Mouse (Mus musculus): ENCODE data around the gene Ttll5. TPM values are rescaled to one million over a fixed set of nuclear protein-coding genes. Genes with fewer than 3 reads are reported as not detected.

The Ttll5 gene
- total RNA-seq, 2 experiments from 2014 or later: 5.4 to 8.5 TPM

- no peak overlapping the region for H3K4me3 ChIP-seq
- TF ChIP-seq CTCF (IDR thresholded peaks at IDR 0.05): no peak
- H3K27ac ChIP-seq: no peak overlapping the region
- intact Hi-C loops (cut with DNase I): loop anchor here (5.0 kb wide), 1 partner anchor 38 kb away; no protein-coding TSS in a partner anchor
- no peak for DNase-seq
These were observed 140.0 kb downstream of the Ttll5 start for GRCm38 (mm10) chr12:85964436-85964835.

- TF ChIP-seq CTCF (IDR thresholded peaks at IDR 0.05): no peak
- H3K4me3 ChIP-seq: no peak overlapping the region
- DNase-seq: no peak
- intact Hi-C loops (cut with DNase I): no loop called here
- H3K27ac ChIP-seq: no peak overlapping the region
These were observed 143.4 kb downstream of the Ttll5 start for GRCm38 (mm10) chr12:85967812-85968211.

GRCm38 (mm10) chr12:85968409-85968808 lies 143.9 kb downstream of the Ttll5 start:
- Histone ChIP-seq H3K27ac (no peak overlapping the region), H3K4me3 (no peak overlapping the region)
- intact Hi-C loops (cut with DNase I): no loop called here
- no peak for DNase-seq
- TF ChIP-seq CTCF (IDR thresholded peaks at IDR 0.05): no peak

- peak; percentile 45 for DNase-seq
- Histone ChIP-seq H3K27ac (no peak overlapping the region), H3K4me3 (no peak overlapping the region)
- no peak for TF ChIP-seq CTCF (IDR thresholded peaks at IDR 0.05)
- intact Hi-C loops (cut with DNase I): no loop called here
These were observed 145.1 kb downstream of the Ttll5 start for GRCm38 (mm10) chr12:85969571-85969970.

- DNase-seq: peak; percentile 81
- no peak for TF ChIP-seq CTCF (IDR thresholded peaks at IDR 0.05)
- Histone ChIP-seq H3K27ac (peak overlapping the region; percentile 28), H3K4me3 (no peak overlapping the region)
- intact Hi-C loops (cut with DNase I): loop anchor here (5.0 kb wide), 1 partner anchor 57 kb away; no protein-coding TSS in a partner anchor
These were observed 145.7 kb downstream of the Ttll5 start for GRCm38 (mm10) chr12:85970191-85970590.

GRCm38 (mm10) chr12:85970803-85971202 lies 146.3 kb downstream of the Ttll5 start:
- no peak for DNase-seq
- no peak for TF ChIP-seq CTCF (IDR thresholded peaks at IDR 0.05)
- intact Hi-C loops (cut with DNase I): loop anchor here (5.0 kb wide), 1 partner anchor 56 kb away; no protein-coding TSS in a partner anchor
- Histone ChIP-seq H3K27ac (peak overlapping the region; percentile 28), H3K4me3 (no peak overlapping the region)

GRCm38 (mm10) chr12:85971655-85972054 lies 147.2 kb downstream of the Ttll5 start:
- Histone ChIP-seq H3K4me3 (no peak overlapping the region), H3K27ac (no peak overlapping the region)
- intact Hi-C loops (cut with DNase I): loop anchor here (5.0 kb wide), 1 partner anchor 56 kb away; no protein-coding TSS in a partner anchor
- no peak for DNase-seq
- TF ChIP-seq CTCF (IDR thresholded peaks at IDR 0.05): no peak

- Histone ChIP-seq H3K27ac (peak overlapping the region; percentile 80), H3K4me3 (peak overlapping the region; percentile 11; the same call in 1 of the 2 replicates)
- no peak for TF ChIP-seq CTCF (IDR thresholded peaks at IDR 0.05)
- intact Hi-C loops (cut with DNase I): loop anchor here (5.0 kb wide), 1 partner anchor 54 kb away; no protein-coding TSS in a partner anchor
- DNase-seq: peak; percentile 64
These were observed 149.1 kb downstream of the Ttll5 start for GRCm38 (mm10) chr12:85973526-85973925.

- no peak for TF ChIP-seq CTCF (IDR thresholded peaks at IDR 0.05)
- intact Hi-C loops (cut with DNase I): loop anchor here (5.0 kb wide), 1 partner anchor 53 kb away; no protein-coding TSS in a partner anchor
These were observed 149.6 kb downstream of the Ttll5 start for GRCm38 (mm10) chr12:85974030-85974429.

GRCm38 (mm10) chr12:85979996-85980395 lies 155.5 kb downstream of the Ttll5 start:
- H3K4me3 ChIP-seq: no peak overlapping the region
- H3K27ac ChIP-seq: no peak overlapping the region
- no peak for DNase-seq
- no peak for TF ChIP-seq CTCF (IDR thresholded peaks at IDR 0.05)
- intact Hi-C loops (cut with DNase I): no loop called here

More at GRCm38 (mm10) chr12:85974030-85974429, 149.6 kb downstream of the Ttll5 start:
- DNase-seq: peak; percentile 71
- peak overlapping the region; percentile 11; the same call in 1 of the 2 replicates for H3K4me3 ChIP-seq
- H3K27ac ChIP-seq: peak overlapping the region; percentile 80

GRCm38 (mm10) chr12:85985524-85985923 lies 161.1 kb downstream of the Ttll5 start:
- Histone ChIP-seq H3K27ac (peak overlapping the region; percentile 21; the same call in 1 of the 2 replicates), H3K4me3 (no peak overlapping the region)
- DNase-seq: no peak
- intact Hi-C loops (cut with DNase I): no loop called here
- no peak for TF ChIP-seq CTCF (IDR thresholded peaks at IDR 0.05)

GRCm38 (mm10) chr12:85986024-85986423 lies 161.6 kb downstream of the Ttll5 start:
- TF ChIP-seq CTCF (IDR thresholded peaks at IDR 0.05): no peak
- peak overlapping the region; percentile 21; the same call in 1 of the 2 replicates for H3K27ac ChIP-seq
- DNase-seq: no peak
- H3K4me3 ChIP-seq: no peak overlapping the region
- intact Hi-C loops (cut with DNase I): no loop called here

- no peak for TF ChIP-seq CTCF (IDR thresholded peaks at IDR 0.05)
- intact Hi-C loops (cut with DNase I): no loop called here
- H3K27ac ChIP-seq: no peak overlapping the region
- no peak for DNase-seq
- H3K4me3 ChIP-seq: no peak overlapping the region
These were observed 162.3 kb downstream of the Ttll5 start for GRCm38 (mm10) chr12:85986540-85987443.
